Mouse (Mus musculus) heart, adult 2 months (tissue): ENCODE measurements at regions not wholly inside any gene's neighbourhood (a gene's known extent, or its start where the extent isn't known, plus 50 kb on each side); places are given as distances from the start of the nearest gene placed in this dataset.

ENCODE experiments used
- CTCF ChIP-seq: fragments of 200-600 bp; IDR thresholded peaks from 2 replicates; pipeline ENCODE4 v1.8.1; 2022; ENCODE audit warnings: antibody characterized with exemption, mild to moderate bottlenecking, moderate library complexity
- POLR2A ChIP-seq: fragments of 200-500 bp; IDR thresholded peaks from 2 replicates; pipeline ENCODE4 v1.6.1; 2011; ENCODE audit warnings: mild to moderate bottlenecking, low read depth, low read length, control low read depth; ENCODE audit not compliant: insufficient read depth

GRCm38 (mm10) chr13:47921044-47921443 is 340.0 kb upstream of the Id4 start:
- TF ChIP-seq CTCF (no peak), POLR2A (no peak)
